Comparison of ENCODE assay signal across 26 mouse cellular contexts in genomic region chr2:155720585-155720984, GRCm38 (mm10). TPM values are rescaled to one million over a fixed set of nuclear protein-coding genes. Genes with fewer than 3 reads are reported as not detected.
DNase-seq lines count a peak whose midpoint lies in the region; ATAC-seq and TF ChIP-seq lines count a peak whose summit lies in the region.
"Had no signal": no experiment of that assay in that cellular context is flagged by ENCODE, and none has a peak within 500 bp of the region (broad histone marks: within the 10 kb centered on the region; RNA-seq: fewer than 3 reads in every experiment).

No protein-coding gene starts in this region.

- ATAC-seq in heart, embryonic 11.5 days (replicated peaks; ENCODE audit: insufficient number of reproducible peaks, low FRiP score, low TSS enrichment): no peak
- ATAC-seq: midbrain, embryonic 13.5 days had no signal

- H3K36me3 ChIP-seq in CH12.LX (replicated peaks in 1 of 2; ENCODE audit: control insufficient read depth in 1 of 2, insufficient read depth in 1 of 2, low read length in 1 of 2): peaks cover 45 to 86% of the 10 kb centered on the region in 2 experiments
- H3K36me3 ChIP-seq in heart, embryonic 11.5 days (ENCODE audit: control insufficient read depth, insufficient read depth, low read length): peaks cover 2% of the 10 kb centered on the region; the same call in 1 of the 2 replicates

- no peak for TF ChIP-seq POLR2A in CH12.LX (IDR thresholded peaks at IDR 0.05; ENCODE audit: low read depth, low read length)

- no peaks in the 10 kb centered on the region for H3K9me3 ChIP-seq in CH12.LX (replicated peaks; ENCODE audit: low read length)
- no peaks in the 10 kb centered on the region for H3K9me3 ChIP-seq in heart, embryonic 11.5 days (replicated peaks; ENCODE audit: control insufficient read depth, low read length)
- H3K9me3 ChIP-seq: embryonic facial prominence, embryonic 15.5 days; heart, embryonic 15.5 days; hindbrain, embryonic 15.5 days; midbrain, embryonic 13.5 days; neural tube, embryonic 13.5 days had no signal

- peak overlapping the region; percentile 66 for H3K27ac ChIP-seq in CH12.LX (ENCODE audit: insufficient read depth, low read depth)
- H3K27ac ChIP-seq in heart, embryonic 11.5 days (ENCODE audit: low read depth, low read length): no peak overlapping the region
- H3K27ac ChIP-seq: embryonic facial prominence, embryonic 15.5 days; heart, embryonic 15.5 days; hindbrain, embryonic 15.5 days; kidney, postnatal 0 days; midbrain, embryonic 13.5 days; neural tube, embryonic 13.5 days had no signal

- TF ChIP-seq RAD21 in CH12.LX (IDR thresholded peaks at IDR 0.05; ENCODE audit: low read depth, low read length): no peak

- in situ Hi-C loops in CH12.LX (cut with MboI; ENCODE audit: low pct_ligation_motif_present, low pct_unique_long_range_greater_than_20kb, low sequenced_read_pairs): no loop called here

- peaks cover 16 to 24% of the 10 kb centered on the region in 2 experiments for H3K4me1 ChIP-seq in CH12.LX (ENCODE audit: control insufficient read depth in 1 of 2, insufficient read depth in 2 of 2)
- no peaks in the 10 kb centered on the region for H3K4me1 ChIP-seq in heart, embryonic 11.5 days (ENCODE audit: control insufficient read depth, insufficient read depth, low read length)
- H3K4me1 ChIP-seq: embryonic facial prominence, embryonic 15.5 days; heart, embryonic 15.5 days; hindbrain, embryonic 15.5 days; midbrain, embryonic 13.5 days; neural tube, embryonic 13.5 days had no signal

- DNase-seq in thymus, postnatal 25 days: peak; percentile 11
- DNase-seq in thymus, postnatal 36 days: no peak
- DNase-seq in CH12.LX (ENCODE audit: extremely low read depth): peak; percentile 68
- DNase-seq in naive thymus-derived CD4-positive, alpha-beta T cell, adult 2 months (ENCODE audit: low read depth): peak; percentile 55
- no peak for DNase-seq in left cerebral cortex, postnatal 4 days
- DNase-seq in left cerebral cortex, adult 8-10 months (ENCODE audit: low spot score in 2 of 2): no peak
- DNase-seq: adrenal gland, adult 8-10 months; cerebellum, adult 9-11 months; heart, adult 11 months; heart, postnatal 4 days; kidney, adult 11 months; liver; lung, postnatal 10 days had no signal

- no peaks in the 10 kb centered on the region; the same call in 1 of the 2 replicates for H3K79me2 ChIP-seq in CH12.LX (replicated peaks; ENCODE audit: control insufficient read depth, extremely low read depth, insufficient read depth, poor library complexity, severe bottlenecking)

- dilution Hi-C loops in CH12.LX (cut with MboI; ENCODE audit: extremely low pct_ligation_motif_present, extremely low pct_unique_long_range_greater_than_20kb, low sequenced_read_pairs): no loop called here

- H3K9ac ChIP-seq in CH12.LX (ENCODE audit: insufficient read depth, low read depth): 0 out of 2 replicates have a peak overlapping the region, but pooled peaks have one; percentile 4
- no peak overlapping the region for H3K9ac ChIP-seq in heart, embryonic 11.5 days (ENCODE audit: low read depth, low read length)
- H3K9ac ChIP-seq: embryonic facial prominence, embryonic 15.5 days; heart, embryonic 15.5 days; hindbrain, embryonic 15.5 days; midbrain, embryonic 13.5 days; neural tube, embryonic 13.5 days had no signal

- TF ChIP-seq EP300 in CH12.LX (IDR thresholded peaks at IDR 0.05; ENCODE audit: low read length): peak; percentile 66

- H3K4me3 ChIP-seq in CH12.LX (replicated peaks in 1 of 3; ENCODE audit: low read depth in 2 of 3, low read length in 2 of 3, poor library complexity in 1 of 3): no peak overlapping the region
- H3K4me3 ChIP-seq in heart, embryonic 11.5 days (ENCODE audit: low read depth, low read length): no peak overlapping the region
- H3K4me3 ChIP-seq: embryonic facial prominence, embryonic 15.5 days; heart, embryonic 15.5 days; hindbrain, embryonic 15.5 days; midbrain, embryonic 13.5 days; neural tube, embryonic 13.5 days had no signal

- no peak for TF ChIP-seq CTCF in CH12.LX (conservative IDR thresholded peaks at IDR 0.05 in 1 of 2, IDR thresholded peaks at IDR 0.05 in 1 of 2; ENCODE audit: low read depth in 2 of 2, low read length in 2 of 2)

- H3K4me2 ChIP-seq in CH12.LX (ENCODE audit: insufficient read depth, low read depth, poor library complexity, severe bottlenecking): peak overlapping the region; percentile 30; the same call in 1 of the 2 replicates
- no peak overlapping the region for H3K4me2 ChIP-seq in heart, embryonic 11.5 days
- H3K4me2 ChIP-seq: embryonic facial prominence, embryonic 15.5 days; heart, embryonic 15.5 days; hindbrain, embryonic 15.5 days; midbrain, embryonic 13.5 days; neural tube, embryonic 13.5 days had no signal

- intact Hi-C loops in left cerebral cortex, postnatal 4 days (cut with DNase I): no loop called here

- H3K27me3 ChIP-seq in CH12.LX (replicated peaks): no peaks in the 10 kb centered on the region
- H3K27me3 ChIP-seq in heart, embryonic 11.5 days (ENCODE audit: control insufficient read depth, insufficient read depth, low read length): no peaks in the 10 kb centered on the region
- H3K27me3 ChIP-seq: embryonic facial prominence, embryonic 15.5 days; heart, embryonic 15.5 days; hindbrain, embryonic 15.5 days; midbrain, embryonic 13.5 days; neural tube, embryonic 13.5 days had no signal

- WGBS in heart, embryonic 11.5 days (ENCODE audit: insufficient replicate concordance): 79% methylated on average over 5 of the region's 5 CpGs

TF ChIP-seq in CH12.LX, 34 proteins besides CTCF, POLR2A, EP300 and RAD21:
- TF ChIP-seq ZKSCAN1 (IDR thresholded peaks at IDR 0.05; ENCODE audit: borderline replicate concordance, low read depth, low read length) (no peak), E2F4 (IDR thresholded peaks at IDR 0.05; ENCODE audit: insufficient replicate concordance, low read depth, low read length) (no peak), USF2 (conservative IDR thresholded peaks at IDR 0.05; ENCODE audit: low read depth, low read length) (no peak), SIN3A (IDR thresholded peaks at IDR 0.05; ENCODE audit: low read length) (no peak), NRF1 (IDR thresholded peaks at IDR 0.05; ENCODE audit: low read depth, low read length) (no peak), HCFC1 (IDR thresholded peaks at IDR 0.05; ENCODE audit: low read depth, low read length) (0 out of 2 replicates have a peak, but pooled peaks have one; percentile 15), MXI1 (IDR thresholded peaks at IDR 0.05; ENCODE audit: low read depth, low read length) (peak; percentile 33; the same call in 1 of the 2 replicates), ZMIZ1 (IDR thresholded peaks at IDR 0.05; ENCODE audit: low read depth, low read length) (no peak), ELF1 (IDR thresholded peaks at IDR 0.05; ENCODE audit: low read depth, low read length) (peak; percentile 88), TBP (conservative IDR thresholded peaks at IDR 0.05; ENCODE audit: low read depth, low read length) (no peak), TCF12 (IDR thresholded peaks at IDR 0.05; ENCODE audit: low read depth, low read length) (no peak), JUN (IDR thresholded peaks at IDR 0.05; ENCODE audit: insufficient read depth, low read depth, low read length) (no peak), ETS1 (conservative IDR thresholded peaks at IDR 0.05; ENCODE audit: low read depth, low read length) (0 out of 2 replicates have a peak, but pooled peaks have one; percentile 9), IRF4 (IDR thresholded peaks at IDR 0.05; ENCODE audit: low read depth, low read length) (peak; percentile 71)

RNA-seq across cellular contexts. Expression of gene Edem2, which starts 8.7 kb away (rescaled TPM):
- total RNA-seq in CH12.LX (2012; rRNA removed): 69.3 and 71.8 TPM in 2 replicates
- total RNA-seq in CH12.LX (2014; rRNA removed): 48.7 and 53.1 TPM in 2 replicates
- polyA plus RNA-seq in CH12.LX (2012; ENCODE audit: insufficient read length, low read depth): 38.5 and 42.5 TPM in 2 replicates
- 10 to 100 TPM; 27.9 to 28.7 TPM for total RNA-seq in left cerebral cortex, postnatal 4 days (2021)
- 28.6 and 28.8 TPM in 2 replicates for polyA plus RNA-seq in heart, embryonic 11.5 days (2014; fragmentation: Nextera tagmentation; extraction: Ambion mirVana)
- total RNA-seq in left cerebral cortex, adult 8-10 months (2022): 10 to 100 TPM; 21.9 to 23.9 (median 23.3) TPM

RNA-seq across cellular contexts. Expression of gene Gm17581, which starts 15.1 kb away (rescaled TPM):
- total RNA-seq in CH12.LX (2012; rRNA removed): not detected in 2 replicates
- total RNA-seq in CH12.LX (2014; rRNA removed): not detected in 2 replicates
- polyA plus RNA-seq in CH12.LX (2012; ENCODE audit: insufficient read length, low read depth): not detected in 2 replicates
- not detected for total RNA-seq in left cerebral cortex, postnatal 4 days (2021)
- not detected in 2 replicates for polyA plus RNA-seq in heart, embryonic 11.5 days (2014; fragmentation: Nextera tagmentation; extraction: Ambion mirVana)
- total RNA-seq in left cerebral cortex, adult 8-10 months (2022): not detected
- total RNA-seq: adrenal gland, adult 8-10 months; gastrocnemius, adult 8-10 months; heart, postnatal 4 days; layer of hippocampus, adult 18-20 months; left cerebral cortex, postnatal 36 days; megakaryocyte, adult 5-6 weeks had no signal
- polyA plus RNA-seq: embryonic facial prominence, embryonic 15.5 days; heart, embryonic 15.5 days; hindbrain, embryonic 15.5 days; kidney, postnatal 0 days; liver, embryonic 16.5 days; midbrain, embryonic 13.5 days; neural tube, embryonic 13.5 days; small intestine, adult 2 months had no signal

RNA-seq across cellular contexts. Expression of gene Trpc4ap, which starts 28.4 kb away (rescaled TPM):
- total RNA-seq in CH12.LX (2012; rRNA removed): 49.1 and 52.8 TPM in 2 replicates
- total RNA-seq in CH12.LX (2014; rRNA removed): 53.7 and 55.8 TPM in 2 replicates
- 73.3 and 105 TPM in 2 replicates for polyA plus RNA-seq in CH12.LX (2012; ENCODE audit: insufficient read length, low read depth)
- total RNA-seq in left cerebral cortex, postnatal 4 days (2021): 100 to 1,000 TPM; 143 to 144 TPM
- polyA plus RNA-seq in heart, embryonic 11.5 days (2014; fragmentation: Nextera tagmentation; extraction: Ambion mirVana): 92.4 and 102 TPM in 2 replicates
- 100 to 1,000 TPM; 148 to 150 (median 149) TPM for total RNA-seq in left cerebral cortex, adult 8-10 months (2022)

RNA-seq across cellular contexts. Expression of gene Procr, which starts 30.3 kb away (rescaled TPM):
- total RNA-seq in CH12.LX (2012; rRNA removed): 1.4 and 2.8 TPM in 2 replicates
- not detected in 2 replicates for total RNA-seq in CH12.LX (2014; rRNA removed)
- 0.14 and 0.20 TPM in 2 replicates for polyA plus RNA-seq in CH12.LX (2012; ENCODE audit: insufficient read length, low read depth)
- total RNA-seq in left cerebral cortex, postnatal 4 days (2021): 1 to 10 TPM; 2.5 to 3.4 TPM
- 8.6 and 9.2 TPM in 2 replicates for polyA plus RNA-seq in heart, embryonic 11.5 days (2014; fragmentation: Nextera tagmentation; extraction: Ambion mirVana)
- 1 to 10 TPM in 3 of 4 experiments, under 1 TPM in 1; 0.76 to 2.5 (median 1.9) TPM for total RNA-seq in left cerebral cortex, adult 8-10 months (2022)

RNA-seq across cellular contexts. Expression of gene Mmp24, which starts 54.6 kb away (rescaled TPM):
- total RNA-seq in CH12.LX (2012; rRNA removed) (0.38 and 0.42 TPM in 2 replicates), CH12.LX (2014; rRNA removed) (not detected in 2 replicates)
- 0.07 TPM in 1 of 2 replicates, not detected in the other for polyA plus RNA-seq in CH12.LX (2012; ENCODE audit: insufficient read length, low read depth)
- 100 to 1,000 TPM; 110 to 114 TPM for total RNA-seq in left cerebral cortex, postnatal 4 days (2021)
- 0.04 TPM in 1 of 2 replicates, not detected in the other for polyA plus RNA-seq in heart, embryonic 11.5 days (2014; fragmentation: Nextera tagmentation; extraction: Ambion mirVana)
- 10 to 100 TPM; 29.2 to 30.8 (median 29.9) TPM for total RNA-seq in left cerebral cortex, adult 8-10 months (2022)
- total RNA-seq: gastrocnemius, adult 8-10 months had no signal
- polyA plus RNA-seq: liver, embryonic 16.5 days had no signal

Comparison
In these comparisons a context has a peak if more than half of its experiments do, and no peak if none do; other contexts are left out.
1. DNase-seq: peak in thymus, postnatal 25 days (single experiment), CH12.LX (single experiment) and naive thymus-derived CD4-positive, alpha-beta T cell, adult 2 months (single experiment); none in thymus, postnatal 36 days (0 of 2), left cerebral cortex, postnatal 4 days (single experiment) and left cerebral cortex, adult 8-10 months (0 of 2).